Mouse (Mus musculus) myocyte (in vitro differentiated cells): ENCODE results near the gene Gm37240.

Experiments used
- E2F4 ChIP-seq: IDR thresholded peaks from one replicate; pipeline ENCODE4 v1.6.1; 2011; ENCODE audit warnings: mild to moderate bottlenecking, control low read depth, moderate library complexity; ENCODE audit not compliant: insufficient read depth
- MAX ChIP-seq: IDR thresholded peaks from one replicate; pipeline ENCODE4 v1.6.1; 2011; ENCODE audit warnings: low read depth, mild to moderate bottlenecking, control low read depth
- MYOD1 ChIP-seq, 3 experiments: IDR thresholded peaks; one replicate each; pipeline ENCODE4 v1.6.1; 2011; ENCODE audit warnings: control low read depth in 2 of 3, low read depth in 2 of 3, mild to moderate bottlenecking in 2 of 3, moderate library complexity in 1 of 3; ENCODE audit not compliant: insufficient read length in 2 of 3, control insufficient read depth in 1 of 3
- POLR2A ChIP-seq: IDR thresholded peaks from one replicate; pipeline ENCODE4 v1.6.1; 2011; ENCODE audit warnings: low read depth, mild to moderate bottlenecking, control low read depth, moderate library complexity; ENCODE audit not compliant: insufficient read length
- POLR2AphosphoS2 ChIP-seq: IDR thresholded peaks from one replicate; pipeline ENCODE4 v1.6.1; 2011; ENCODE audit warnings: low read depth, control low read depth; ENCODE audit not compliant: insufficient read length
- USF1 ChIP-seq: IDR thresholded peaks from one replicate; pipeline ENCODE4 v1.6.1; 2011; ENCODE audit warnings: low read depth, mild to moderate bottlenecking, control low read depth, moderate library complexity

- TF ChIP-seq MYOD1 (IDR thresholded peaks at IDR 0.05; ENCODE audit: control insufficient read depth in 1 of 3, insufficient read length in 2 of 3, low read depth in 2 of 3) (no peak), E2F4 (no peak), USF1 (no peak), POLR2AphosphoS2 (no peak), POLR2A (no peak), MAX (no peak)
Observed at GRCm38 (mm10) chr3:84729806-84730205, 1157.5 kb downstream of the Gm37240 start.
